ENCODE assay signal across 10 mouse cellular contexts in genomic region chr10:38964719-38965074, GRCm38 (mm10). TPM values are rescaled to one million over a fixed set of nuclear protein-coding genes. Genes with fewer than 3 reads are reported as not detected.
A peak's percentile ranks its signal among the peaks of the same experiment; 100 is the strongest.
DNase-seq lines count a peak whose midpoint lies in the region; ATAC-seq and TF ChIP-seq lines count a peak whose summit lies in the region.
"Had no signal": no experiment of that assay in that cellular context is flagged by ENCODE, and none has a peak within 500 bp of the region (broad histone marks: within the 10 kb centered on the region; RNA-seq: fewer than 3 reads in every experiment).

No protein-coding gene starts in this region.

- no peaks in the 10 kb centered on the region for H3K9me3 ChIP-seq in kidney, embryonic 16.5 days (ENCODE audit: low read length)
- no peaks in the 10 kb centered on the region for H3K9me3 ChIP-seq in embryonic facial prominence, embryonic 13.5 days
- no peaks in the 10 kb centered on the region for H3K9me3 ChIP-seq in intestine, postnatal 0 days (ENCODE audit: control insufficient read depth)

- 76% methylated on average over 4 of the region's 4 CpGs for WGBS in kidney, embryonic 16.5 days
- 56% methylated on average over 4 of the region's 4 CpGs for WGBS in embryonic facial prominence, embryonic 13.5 days
- WGBS in intestine, postnatal 0 days = 61% methylated on average over 4 of the region's 4 CpGs

- ATAC-seq in kidney, embryonic 16.5 days (ENCODE audit: low FRiP score, low TSS enrichment) = peak; percentile 26
- peak; percentile 45 for ATAC-seq in embryonic facial prominence, embryonic 13.5 days (ENCODE audit: insufficient number of reproducible peaks, insufficient read depth, low FRiP score, low TSS enrichment, low read depth)
- no peak for ATAC-seq in intestine, postnatal 0 days

- H3K27ac ChIP-seq in kidney, embryonic 16.5 days (ENCODE audit: low read length) = peak overlapping the region; percentile 54; the same call in 1 of the 2 replicates
- H3K27ac ChIP-seq in embryonic facial prominence, embryonic 13.5 days = peak overlapping the region; percentile 92
- peak overlapping the region; percentile 36; the same call in 1 of the 2 replicates for H3K27ac ChIP-seq in intestine, postnatal 0 days (ENCODE audit: low read depth, low read length)

- no peaks in the 10 kb centered on the region for H3K36me3 ChIP-seq in kidney, embryonic 16.5 days (ENCODE audit: insufficient read depth, low read length)
- H3K36me3 ChIP-seq in embryonic facial prominence, embryonic 13.5 days = no peaks in the 10 kb centered on the region
- no peaks in the 10 kb centered on the region for H3K36me3 ChIP-seq in intestine, postnatal 0 days (ENCODE audit: control insufficient read depth, insufficient read depth)

- H3K27me3 ChIP-seq in kidney, embryonic 16.5 days (ENCODE audit: insufficient read depth, low read length) = no peaks in the 10 kb centered on the region
- H3K27me3 ChIP-seq in embryonic facial prominence, embryonic 13.5 days = no peaks in the 10 kb centered on the region
- no peaks in the 10 kb centered on the region for H3K27me3 ChIP-seq in intestine, postnatal 0 days (replicated peaks; ENCODE audit: control insufficient read depth, insufficient read depth, low read length)

- H3K9ac ChIP-seq in kidney, embryonic 16.5 days (replicated peaks; ENCODE audit: low read length) = no peak overlapping the region
- no peak overlapping the region for H3K9ac ChIP-seq in embryonic facial prominence, embryonic 13.5 days
- H3K9ac ChIP-seq in intestine, postnatal 0 days (ENCODE audit: low read depth, low read length) = no peak overlapping the region

- H3K4me1 ChIP-seq in kidney, embryonic 16.5 days (ENCODE audit: insufficient read depth, low read length) = peaks cover 18% of the 10 kb centered on the region
- H3K4me1 ChIP-seq in embryonic facial prominence, embryonic 13.5 days = peaks cover 37% of the 10 kb centered on the region
- H3K4me1 ChIP-seq in intestine, postnatal 0 days (replicated peaks; ENCODE audit: control insufficient read depth, insufficient read depth, low read length) = no peaks in the 10 kb centered on the region; the same call in 1 of the 2 replicates

- DNase-seq in adrenal gland, adult 2 months = peak; percentile 68
- no peak for DNase-seq in adrenal gland, postnatal 4 days (ENCODE audit: low spot score in 2 of 2)
- DNase-seq in kidney, adult 18-20 months = no peak
- DNase-seq in cerebellum, postnatal 14 days = no peak
- no peak for DNase-seq in spleen, adult 12 weeks (ENCODE audit: low spot score)

- H3K4me2 ChIP-seq in kidney, embryonic 16.5 days (replicated peaks; ENCODE audit: low read depth, low read length) = no peak overlapping the region
- peak overlapping the region; percentile 68 for H3K4me2 ChIP-seq in embryonic facial prominence, embryonic 13.5 days
- H3K4me2 ChIP-seq in intestine, postnatal 0 days (replicated peaks; ENCODE audit: low read depth) = no peak overlapping the region; the same call in 1 of the 2 replicates

- no peak for TF ChIP-seq CTCF in intestine, postnatal 0 days (IDR thresholded peaks at IDR 0.05; ENCODE audit: low read depth)

- no peak overlapping the region for H3K4me3 ChIP-seq in kidney, embryonic 16.5 days (ENCODE audit: low read length)
- H3K4me3 ChIP-seq in embryonic facial prominence, embryonic 13.5 days = peak overlapping the region; percentile 65
- H3K4me3 ChIP-seq in intestine, postnatal 0 days (ENCODE audit: low read depth, low read length) = no peak overlapping the region

RNA-seq across cellular contexts. Expression of gene Lama4, which starts 0.6 kb away (rescaled TPM):
- total RNA-seq in adrenal gland, adult 2 months (2021) = 10 to 100 TPM; 38.9 to 51.2 TPM
- polyA plus RNA-seq in adrenal gland, adult 2 months (2012; rRNA removed) = 30.2 and 38.6 TPM in 2 replicates
- 100 to 1,000 TPM; 115 to 122 TPM for total RNA-seq in adrenal gland, postnatal 4 days (2021)
- 72.3 and 78.7 TPM in 2 replicates for polyA plus RNA-seq in kidney, embryonic 16.5 days (2015; fragmentation: Nextera tagmentation; extraction: Ambion mirVana)
- polyA plus RNA-seq in embryonic facial prominence, embryonic 13.5 days (2015; fragmentation: Nextera tagmentation; extraction: Ambion mirVana) = 72.6 and 87.7 TPM in 2 replicates
- polyA plus RNA-seq in intestine, postnatal 0 days (2015; fragmentation: Nextera tagmentation; extraction: Ambion mirVana) = 27.2 and 28.3 TPM in 2 replicates
- total RNA-seq: granulocyte monocyte progenitor cell, adult 5-6 weeks; neutrophil, adult 5-6 weeks had no signal

Comparison
In these comparisons a context has a peak if more than half of its experiments do, and no peak if none do; other contexts are left out.
1. H3K27ac ChIP-seq: peak in every context shown above with its lines; median percentile 92 in embryonic facial prominence, embryonic 13.5 days; 54 in kidney, embryonic 16.5 days; 36 in intestine, postnatal 0 days.